Comparison of ENCODE assay signal across 10 mouse cellular contexts in the genomic region with DNA sequence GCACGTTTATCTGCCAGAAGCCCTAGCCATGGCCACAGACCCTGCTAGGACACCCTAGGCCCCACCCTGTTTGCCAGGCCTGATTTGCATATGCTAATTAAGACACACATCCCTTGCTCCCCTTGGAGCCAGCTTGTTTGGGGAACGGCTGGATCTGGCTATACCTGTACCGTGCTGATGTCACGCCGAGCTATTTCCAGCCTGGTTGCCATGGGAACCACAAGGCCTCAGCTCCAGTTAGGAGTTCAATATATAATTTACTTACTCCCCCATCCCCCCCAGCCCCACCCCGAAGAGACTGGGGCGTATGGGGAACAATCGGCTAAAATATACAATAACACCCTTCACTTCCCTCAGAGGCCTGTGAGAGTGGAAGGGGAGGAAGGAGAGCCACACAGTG. TPM values are rescaled to one million over a fixed set of nuclear protein-coding genes. Genes with fewer than 3 reads are reported as not detected.
DNase-seq lines count a peak whose midpoint lies in the region; ATAC-seq and TF ChIP-seq lines count a peak whose summit lies in the region.
"Had no signal": no experiment of that assay in that cellular context is flagged by ENCODE, and none has a peak within 500 bp of the region (broad histone marks: within the 10 kb centered on the region; RNA-seq: fewer than 3 reads in every experiment).

No protein-coding gene starts in this region.

- H3K4me1 ChIP-seq in embryonic facial prominence, embryonic 15.5 days: peaks cover 57% of the 10 kb centered on the region
- peaks cover 40% of the 10 kb centered on the region for H3K4me1 ChIP-seq in midbrain, postnatal 0 days (ENCODE audit: insufficient read depth, low read length)

- TF ChIP-seq CTCF in midbrain, postnatal 0 days (IDR thresholded peaks at IDR 0.05): no peak

- no peaks in the 10 kb centered on the region for H3K36me3 ChIP-seq in embryonic facial prominence, embryonic 15.5 days
- H3K36me3 ChIP-seq in midbrain, postnatal 0 days (ENCODE audit: insufficient read depth, low read length): no peaks in the 10 kb centered on the region
- H3K36me3 ChIP-seq: lung, embryonic 15.5 days had no signal

- H3K4me3 ChIP-seq in embryonic facial prominence, embryonic 15.5 days (replicated peaks): no peak overlapping the region
- H3K4me3 ChIP-seq in midbrain, postnatal 0 days (ENCODE audit: low read depth, low read length): no peak overlapping the region
- H3K4me3 ChIP-seq: lung, embryonic 15.5 days had no signal

- peak; percentile 21; the same call in 1 of the 2 replicates for ATAC-seq in embryonic facial prominence, embryonic 15.5 days (ENCODE audit: insufficient number of reproducible peaks, low FRiP score, low TSS enrichment, low read depth)
- ATAC-seq in midbrain, postnatal 0 days (ENCODE audit: low FRiP score): peak; percentile 57
- ATAC-seq in megakaryocyte progenitor cell, adult 5-6 weeks (replicated peaks; ENCODE audit: poor library complexity): no peak

- 0 out of 2 replicates have a peak overlapping the region, but pooled peaks have one; percentile 22 for H3K27ac ChIP-seq in embryonic facial prominence, embryonic 15.5 days (replicated peaks)
- peak overlapping the region; percentile 62 for H3K27ac ChIP-seq in midbrain, postnatal 0 days (ENCODE audit: low read depth, low read length)
- H3K27ac ChIP-seq: lung, embryonic 15.5 days had no signal

- H3K27me3 ChIP-seq in embryonic facial prominence, embryonic 15.5 days: no peaks in the 10 kb centered on the region
- H3K27me3 ChIP-seq in midbrain, postnatal 0 days (ENCODE audit: insufficient read depth, low read length): no peaks in the 10 kb centered on the region

- 38% methylated on average over 8 of the region's 8 CpGs for WGBS in embryonic facial prominence, embryonic 15.5 days
- WGBS in midbrain, postnatal 0 days: 24% methylated on average over 8 of the region's 8 CpGs

- no peaks in the 10 kb centered on the region for H3K9me3 ChIP-seq in embryonic facial prominence, embryonic 15.5 days (replicated peaks)
- H3K9me3 ChIP-seq in midbrain, postnatal 0 days (ENCODE audit: low read length): no peaks in the 10 kb centered on the region
- H3K9me3 ChIP-seq: lung, embryonic 15.5 days had no signal

- DNase-seq in brain, adult 2 months (ENCODE audit: low read depth, low spot score): peak; percentile 94
- peak; percentile 70 to 71 for DNase-seq in left cerebral cortex, adult 18-20 months (ENCODE audit: low spot score in 2 of 2)
- DNase-seq in midbrain, postnatal 0 days (ENCODE audit: low spot score): peak; percentile 78
- DNase-seq in cerebellum, adult 9-10 months: no peak
- DNase-seq in yolk sac, embryonic 10.5 days (ENCODE audit: low spot score): no peak
- DNase-seq in testis, postnatal 14 days (ENCODE audit: low spot score): no peak
- DNase-seq: kidney, postnatal 25 days had no signal

- H3K4me2 ChIP-seq in embryonic facial prominence, embryonic 15.5 days (replicated peaks): no peak overlapping the region
- peak overlapping the region; percentile 29 for H3K4me2 ChIP-seq in midbrain, postnatal 0 days (ENCODE audit: low read depth, low read length, poor library complexity, severe bottlenecking)
- H3K4me2 ChIP-seq: lung, embryonic 15.5 days had no signal

- no peak overlapping the region for H3K9ac ChIP-seq in embryonic facial prominence, embryonic 15.5 days
- H3K9ac ChIP-seq in midbrain, postnatal 0 days (replicated peaks; ENCODE audit: low read length, poor library complexity, severe bottlenecking): peak overlapping the region; percentile 50
- H3K9ac ChIP-seq: lung, embryonic 15.5 days had no signal

RNA-seq across cellular contexts. Expression of a gene that starts 45.9 kb away (rescaled TPM):
- polyA plus RNA-seq in embryonic facial prominence, embryonic 15.5 days (2015; fragmentation: Nextera tagmentation; extraction: Ambion mirVana): 10.5 and 11.1 TPM in 2 replicates
- total RNA-seq in left cerebral cortex, adult 18-20 months (2021): 100 to 1,000 TPM; 233 to 245 TPM
- 125 and 131 TPM in 2 replicates for total RNA-seq in midbrain, postnatal 0 days (2014; rRNA removed)
- polyA plus RNA-seq in midbrain, postnatal 0 days (2015; fragmentation: Nextera tagmentation; extraction: Ambion mirVana): 10.6 and 11.8 TPM in 2 replicates
- 45.1 and 48.5 TPM in 2 replicates for total RNA-seq in megakaryocyte progenitor cell, adult 5-6 weeks (2015)
- total RNA-seq in megakaryocyte progenitor cell, adult 5-6 weeks (2017): 76.8 and 83.1 TPM in 2 replicates

Comparison
In these comparisons a context has a peak if more than half of its experiments do, and no peak if none do; other contexts are left out.
1. DNase-seq: peak in brain, adult 2 months (single experiment), left cerebral cortex, adult 18-20 months (2 of 2) and midbrain, postnatal 0 days (single experiment); none in cerebellum, adult 9-10 months (single experiment), yolk sac, embryonic 10.5 days (single experiment) and testis, postnatal 14 days (single experiment).